Mouse (Mus musculus): ENCODE data around the gene Bsn. TPM values are rescaled to one million over a fixed set of nuclear protein-coding genes. Genes with fewer than 3 reads are reported as not detected.

Bsn gene
- total RNA-seq, 2 experiments from 2014 or later, result 0.05 to 0.08 TPM

DNA sequence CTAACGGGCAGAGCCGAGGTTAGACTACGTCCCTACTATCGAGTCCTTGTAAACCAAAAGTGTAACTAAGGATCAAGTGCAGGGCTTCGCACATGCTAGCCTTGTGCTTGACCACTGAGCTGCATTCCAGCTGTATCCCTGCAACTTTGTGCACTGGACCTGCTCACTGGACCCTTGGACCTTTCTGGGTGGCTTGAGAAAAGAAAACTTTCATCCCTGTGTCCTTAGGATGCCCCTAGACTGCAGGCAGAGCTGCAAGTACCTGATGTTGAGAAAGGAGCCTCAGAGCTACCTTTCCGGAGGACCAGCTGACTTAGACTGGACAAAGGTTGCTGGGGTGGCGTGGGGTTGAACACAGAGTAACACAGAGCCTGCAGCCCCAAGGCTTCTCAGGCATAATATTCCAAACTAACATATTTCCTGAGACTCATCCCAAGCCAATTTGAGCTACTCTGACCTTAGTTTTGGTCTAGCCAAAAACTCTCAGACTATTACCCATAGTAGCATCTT, 99.5 kb downstream of the Bsn start:
- no peak for DNase-seq

DNA sequence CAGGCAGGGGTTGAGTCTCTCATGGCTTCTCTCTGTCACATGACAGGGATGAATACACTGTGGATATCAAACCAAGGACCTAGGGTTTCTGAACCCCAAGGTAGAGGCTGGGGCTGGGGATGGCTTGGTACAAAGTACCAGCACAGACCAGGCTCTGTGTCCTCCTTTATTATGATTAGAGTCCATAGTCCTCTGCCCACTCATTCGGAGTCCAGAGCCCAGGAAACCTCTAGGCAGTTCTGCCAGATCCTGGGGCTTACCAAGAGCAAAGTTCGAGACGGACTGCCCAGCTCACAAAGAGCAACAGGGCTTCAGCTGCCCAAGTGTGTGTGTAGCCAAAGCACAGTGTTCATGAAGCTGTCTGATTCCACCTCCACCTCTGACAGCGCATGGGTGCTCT, 104.9 kb downstream of the Bsn start:
- DNase-seq, result no peak

DNA sequence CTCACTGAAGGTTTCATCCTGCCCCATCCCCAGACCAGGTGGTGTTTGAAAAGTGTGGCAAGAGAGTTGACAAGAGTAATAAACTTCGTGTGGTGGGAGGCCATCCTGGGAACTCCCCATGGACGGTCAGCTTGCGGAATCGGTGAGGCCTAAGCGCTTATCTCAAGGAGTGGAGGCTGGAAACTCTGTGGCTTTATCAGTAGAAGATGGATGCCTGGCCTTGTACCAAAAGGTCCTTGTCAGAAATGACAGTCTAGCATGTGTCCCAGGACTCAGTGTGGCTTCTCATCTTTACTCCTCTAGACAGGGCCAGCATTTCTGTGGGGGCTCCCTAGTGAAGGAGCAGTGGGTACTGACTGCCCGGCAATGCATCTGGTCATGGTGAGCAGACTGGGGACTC, 106.6 kb downstream of the Bsn start:
- no peak for DNase-seq

DNA sequence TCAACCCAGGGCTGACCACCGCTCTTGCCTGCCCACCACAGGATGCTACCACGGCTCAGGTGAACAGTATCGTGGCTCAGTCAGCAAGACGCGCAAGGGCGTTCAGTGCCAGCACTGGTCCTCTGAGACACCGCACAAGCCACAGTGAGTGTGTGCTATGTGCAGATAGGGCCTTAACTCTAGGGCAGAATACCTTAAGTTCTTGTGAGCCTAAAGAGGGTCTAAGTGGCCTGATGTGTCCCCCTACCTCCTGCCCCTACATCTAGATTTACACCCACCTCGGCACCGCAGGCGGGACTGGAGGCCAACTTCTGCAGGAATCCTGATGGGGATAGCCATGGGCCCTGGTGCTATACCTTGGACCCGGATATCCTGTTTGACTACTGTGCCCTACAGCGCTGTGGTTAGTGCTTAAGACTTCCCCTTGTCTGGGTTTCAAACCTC, 107.2 kb downstream of the Bsn start, which contains the start of gene Rnf123:
TSS of gene Rnf123 (minus strand) at position 359 of the 444 bp plus-strand sequence.
- no peak for DNase-seq

DNA sequence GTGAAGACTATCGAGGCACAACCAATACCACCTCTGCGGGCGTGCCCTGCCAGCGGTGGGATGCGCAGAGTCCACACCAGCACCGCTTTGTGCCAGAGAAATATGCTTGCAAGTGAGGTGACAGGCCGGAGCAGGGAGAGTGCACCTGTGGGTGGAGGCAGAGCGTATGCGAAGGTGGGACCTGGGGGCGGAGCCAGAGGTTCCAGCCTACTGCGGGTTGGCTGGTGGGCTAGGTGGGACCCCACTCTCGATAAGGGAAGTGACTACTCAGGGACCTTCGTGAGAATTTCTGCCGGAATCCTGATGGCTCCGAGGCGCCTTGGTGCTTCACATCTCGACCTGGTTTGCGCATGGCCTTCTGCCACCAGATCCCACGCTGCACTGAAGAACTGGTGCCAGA, 107.6 kb downstream of the Bsn start:
- no peak for DNase-seq

DNA sequence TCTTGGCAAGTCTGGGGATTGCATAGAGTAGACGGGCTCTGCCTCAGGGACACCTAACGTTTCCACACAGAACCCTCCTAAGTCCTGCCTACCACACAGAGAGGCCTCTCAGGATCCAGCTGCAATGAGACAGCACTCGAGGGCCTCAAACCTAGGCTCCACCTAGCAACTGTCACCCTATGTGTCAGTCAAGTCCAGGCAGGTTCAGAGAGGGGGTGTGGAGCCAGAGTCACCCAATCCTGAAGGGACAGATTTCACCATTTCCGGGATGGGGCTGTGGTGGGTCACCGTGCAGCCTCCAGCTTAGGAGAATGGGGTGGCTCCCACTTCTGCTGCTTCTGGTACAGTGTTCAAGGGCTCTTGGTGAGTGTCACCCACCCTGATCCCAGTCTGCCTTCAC, 110.0 kb downstream of the Bsn start, which contains the start of gene Mst1:
TSS of gene Mst1 (plus strand) at position 269 of the 400 bp plus-strand sequence.
- no peak for DNase-seq

DNA sequence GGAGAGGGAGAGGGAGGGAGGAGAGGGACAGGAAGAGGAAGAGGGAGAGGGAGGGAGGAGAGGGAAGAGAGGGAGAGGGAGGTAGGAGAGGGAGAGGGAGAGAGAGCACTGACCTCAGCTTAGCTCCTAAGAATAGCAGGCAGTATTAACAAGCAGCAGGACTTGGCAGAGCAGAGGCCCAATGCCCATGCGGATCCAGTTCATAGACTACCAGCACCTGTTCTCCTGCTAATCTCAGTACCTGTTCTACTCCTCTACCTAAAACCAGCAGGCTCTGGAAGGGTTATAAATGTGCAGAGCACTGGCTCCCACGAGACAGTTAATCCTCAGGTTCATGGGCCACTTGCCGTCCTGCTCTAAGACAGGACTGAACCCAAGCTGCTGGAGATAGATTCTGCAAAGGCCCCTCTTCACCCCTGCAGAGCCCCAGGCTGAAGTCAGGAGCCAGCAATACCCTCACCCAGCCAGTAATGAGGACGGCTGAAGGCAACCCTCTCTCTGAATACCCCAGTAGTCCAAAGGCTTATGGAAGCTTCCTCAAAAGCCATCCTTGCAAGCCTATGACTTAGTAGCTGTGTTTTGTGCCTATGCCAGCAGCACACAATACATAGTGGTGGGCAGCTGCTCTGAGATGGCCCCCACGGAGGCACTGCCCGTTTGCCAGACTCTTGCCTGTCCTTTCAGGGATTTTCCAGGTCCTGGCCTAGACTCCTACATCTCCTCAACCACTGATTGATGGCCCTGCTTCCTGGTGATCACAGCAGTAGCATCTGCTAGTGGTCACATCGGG, 116.8 kb downstream of the Bsn start:
- peak; percentile 60 for DNase-seq

DNA sequence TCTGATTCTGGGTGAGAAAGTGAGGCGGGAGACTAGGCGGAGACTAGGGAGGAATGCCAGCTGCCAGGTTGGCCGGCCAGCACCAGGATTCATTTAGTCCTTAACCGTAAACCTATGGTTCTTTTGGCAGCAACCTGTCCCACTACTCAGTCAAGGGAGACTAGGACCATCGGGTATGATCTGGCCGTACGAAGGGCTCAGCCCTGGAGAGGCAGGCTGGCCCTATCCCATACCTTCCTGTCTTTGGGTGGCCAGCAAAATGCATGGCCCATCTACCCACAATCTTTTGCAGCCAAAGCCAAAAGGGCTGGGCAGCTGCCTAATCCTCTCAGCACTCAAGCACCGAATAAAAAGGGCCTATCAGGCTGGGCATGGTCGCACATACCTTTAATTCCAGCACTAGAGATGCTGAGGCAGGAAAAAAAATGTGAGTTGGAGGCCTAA, 117.7 kb downstream of the Bsn start:
- DNase-seq, result no peak

DNA sequence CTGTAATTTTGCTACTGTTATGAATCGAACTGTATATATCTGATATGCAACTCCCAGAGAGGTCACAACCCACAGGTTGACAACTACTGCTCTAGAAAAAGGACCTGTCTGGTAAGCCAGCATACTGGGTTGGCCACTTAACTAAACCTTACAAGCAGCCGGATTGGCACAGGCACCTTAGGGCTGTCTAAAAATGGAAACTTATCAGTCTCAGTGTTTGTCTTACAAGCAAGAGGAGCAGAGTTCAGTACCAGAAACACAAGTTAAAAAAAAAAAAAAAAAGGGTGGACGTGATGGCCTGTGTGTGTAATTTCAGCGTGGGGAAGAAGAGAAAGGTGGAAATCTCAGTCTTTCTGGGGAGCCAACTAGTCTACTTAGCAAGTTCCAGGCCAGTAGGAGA, 118.4 kb downstream of the Bsn start:
- no peak for DNase-seq

DNA sequence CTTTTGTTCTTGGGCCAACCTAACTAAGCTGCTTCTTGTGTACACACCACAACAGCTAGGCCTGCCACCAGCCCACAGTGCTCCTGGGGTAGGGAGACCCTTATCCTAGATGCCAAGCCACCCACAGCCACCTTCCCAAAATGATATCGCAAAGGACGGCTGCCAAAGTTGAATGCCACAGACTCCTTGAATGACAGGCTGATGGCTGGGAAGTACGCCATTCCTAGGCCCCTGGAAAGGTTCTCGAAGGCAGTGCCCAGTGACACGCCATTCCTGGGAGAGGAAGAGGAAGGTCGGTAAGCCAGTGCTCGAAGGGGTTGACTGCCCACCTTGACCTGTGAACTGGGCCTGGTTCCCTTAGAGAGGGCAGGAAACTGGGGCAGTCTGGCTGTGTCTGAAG, 120.7 kb downstream of the Bsn start:
- no peak for DNase-seq

DNA sequence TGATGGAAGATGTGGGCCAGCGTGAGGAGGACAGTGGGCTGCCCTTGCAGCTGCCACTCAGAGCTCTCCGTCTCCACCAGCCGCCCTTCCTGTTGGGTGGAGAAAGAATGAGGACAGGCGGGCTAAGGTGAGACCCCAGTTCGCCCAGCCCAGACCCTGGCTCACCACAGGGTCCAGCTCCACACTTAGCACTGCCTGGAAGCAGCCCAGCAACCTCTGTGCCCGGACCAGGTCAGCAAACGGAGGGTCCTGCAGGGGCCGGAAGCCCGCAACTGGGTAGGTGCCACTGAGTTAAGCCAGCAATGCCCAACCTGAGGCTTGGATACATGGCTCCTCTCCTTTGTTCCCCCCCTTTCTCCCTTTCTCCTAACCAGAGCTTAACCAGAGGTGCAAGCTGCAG, 121.2 kb downstream of the Bsn start:
- no peak for DNase-seq

DNA sequence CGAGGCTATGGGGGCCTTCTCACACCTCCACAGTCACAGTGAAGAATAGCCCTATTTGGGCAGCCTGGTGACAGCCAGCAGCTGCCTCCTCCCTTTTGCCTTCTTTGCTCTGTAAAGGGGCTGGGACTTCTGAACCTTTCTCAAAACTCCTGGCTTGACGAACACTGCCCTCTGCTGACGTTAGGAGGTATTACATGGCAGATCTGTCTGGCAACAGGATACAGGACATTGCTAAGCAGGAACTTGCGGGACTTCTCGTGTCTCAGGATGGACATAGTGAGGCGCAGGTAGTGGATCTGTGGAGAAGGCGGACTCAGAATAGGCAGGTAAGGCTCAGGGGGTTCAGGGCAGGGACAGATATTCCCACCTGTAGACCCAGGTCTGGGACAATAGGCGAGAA, 122.3 kb downstream of the Bsn start:
- DNase-seq, result peak; percentile 69

DNA sequence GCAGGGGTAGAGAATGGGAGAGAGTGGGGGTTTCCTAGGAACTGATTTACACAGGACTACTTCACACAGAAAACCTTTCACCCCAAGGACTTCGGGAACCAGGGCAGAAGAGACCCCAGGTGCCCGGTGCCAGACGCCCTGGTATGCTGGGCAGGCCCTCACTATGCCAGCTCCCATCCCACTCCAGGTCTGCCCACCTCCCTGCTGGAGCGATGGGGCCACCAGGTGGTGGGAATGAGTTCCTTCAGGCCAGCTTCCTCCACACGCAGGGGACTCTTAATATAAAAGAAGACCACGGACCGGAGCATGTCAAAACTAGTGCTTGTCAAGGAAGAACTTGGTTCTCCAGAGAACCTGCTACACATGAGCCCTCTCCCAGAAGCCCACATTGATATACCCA, 123.0 kb downstream of the Bsn start:
- DNase-seq, result no peak

DNA sequence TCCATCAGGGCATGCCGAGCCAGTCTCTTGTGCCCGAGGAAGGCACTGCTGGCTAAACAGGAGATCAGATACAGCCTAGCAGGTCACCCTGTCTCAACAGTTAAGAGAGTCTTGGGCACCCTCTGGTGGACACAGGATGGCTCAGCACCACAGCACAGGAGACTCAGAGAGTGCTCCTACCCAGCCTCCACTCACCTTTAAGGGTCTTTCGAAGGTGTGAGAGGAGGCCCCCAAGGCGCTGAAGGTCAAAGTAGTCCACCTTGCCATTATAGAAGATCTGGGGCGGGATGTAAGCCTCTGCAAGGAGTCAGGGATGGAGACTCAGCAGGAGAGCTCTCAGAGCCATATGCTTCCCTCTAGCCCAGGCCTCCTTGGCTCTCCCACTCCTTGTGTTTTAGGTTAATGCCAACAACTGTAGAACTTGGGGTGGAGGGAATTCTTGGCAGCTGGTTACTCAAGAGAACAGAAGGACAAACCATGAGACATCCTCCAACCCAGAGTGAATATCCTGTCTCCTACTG, 124.6 kb downstream of the Bsn start:
- DNase-seq, result peak; percentile 70

DNA sequence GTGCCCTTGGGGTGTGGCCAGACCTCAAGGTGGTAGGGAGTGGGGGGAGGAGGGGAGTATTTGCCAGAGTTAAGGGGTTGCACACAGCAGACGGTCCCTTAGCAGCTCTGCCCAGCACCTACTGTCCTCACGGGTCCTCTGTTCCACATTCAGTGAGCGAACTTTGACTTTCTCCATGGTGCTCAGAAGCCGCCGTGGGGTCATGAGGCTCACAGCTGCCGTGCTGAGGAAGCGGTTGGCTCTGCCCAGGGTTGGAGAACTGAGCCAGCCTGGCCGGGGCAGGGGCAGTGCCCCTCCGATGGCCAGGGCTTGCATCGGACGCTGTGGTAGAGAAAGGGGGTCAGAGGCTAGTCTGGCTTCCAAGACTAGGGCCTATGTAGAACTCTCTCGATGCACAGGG, 126.8 kb downstream of the Bsn start:
- DNase-seq, result no peak

DNA sequence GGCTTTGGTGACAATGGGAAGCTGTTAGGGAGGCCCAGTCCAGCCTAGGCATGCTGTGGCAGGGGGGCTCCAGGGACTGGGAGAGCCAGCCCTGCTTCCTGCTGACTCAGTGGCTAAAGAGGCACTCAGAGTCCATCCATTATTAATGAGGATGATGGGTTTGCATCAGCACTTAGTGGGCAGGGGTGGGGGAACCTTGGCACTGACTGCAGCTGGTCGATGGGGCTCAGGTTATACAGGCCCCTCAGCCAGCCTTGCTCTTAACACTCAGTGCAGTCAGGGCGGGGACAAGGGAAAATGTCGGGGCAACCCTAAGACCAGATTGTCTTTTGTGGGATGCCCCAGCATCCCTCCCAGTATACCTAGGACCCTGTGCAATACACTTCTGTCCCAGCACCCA, 128.0 kb downstream of the Bsn start:
- no peak for DNase-seq

DNA sequence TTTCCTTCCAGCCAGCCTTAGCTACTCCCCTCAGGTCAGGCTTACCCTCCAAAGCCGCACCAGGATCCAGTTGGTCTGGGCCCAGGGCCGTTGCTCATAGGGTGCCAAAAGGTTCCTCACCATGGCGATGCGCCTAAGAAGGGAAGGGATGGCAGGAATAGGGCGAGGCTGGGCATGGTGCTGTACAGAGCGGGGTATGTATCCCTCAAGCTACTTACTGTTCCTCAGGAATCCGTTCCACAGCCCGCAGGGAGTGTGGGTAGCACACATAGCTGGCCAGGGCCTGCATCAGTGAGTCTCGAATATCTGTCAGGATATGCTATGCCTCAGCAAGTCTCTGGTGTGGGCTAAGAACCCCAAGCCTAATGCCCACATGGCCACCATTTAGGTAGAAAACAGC, 131.9 kb downstream of the Bsn start:
- no peak for DNase-seq

DNA sequence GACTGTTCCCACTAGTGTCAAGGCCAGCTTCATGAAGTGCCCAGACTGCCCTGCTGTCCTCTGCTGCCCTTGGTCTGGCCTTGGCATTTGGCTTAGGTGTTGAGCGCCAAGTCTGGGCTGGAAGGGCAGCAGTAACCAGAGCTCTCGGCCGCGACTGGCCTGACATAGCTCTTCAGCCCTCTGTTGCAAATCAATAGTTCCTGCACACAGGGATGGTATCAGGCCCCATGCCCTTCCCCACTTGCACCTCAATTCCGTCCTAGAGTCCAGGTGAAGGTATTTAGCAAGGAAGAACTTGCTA, 133.0 kb downstream of the Bsn start:
- peak; percentile 73 for DNase-seq

DNA sequence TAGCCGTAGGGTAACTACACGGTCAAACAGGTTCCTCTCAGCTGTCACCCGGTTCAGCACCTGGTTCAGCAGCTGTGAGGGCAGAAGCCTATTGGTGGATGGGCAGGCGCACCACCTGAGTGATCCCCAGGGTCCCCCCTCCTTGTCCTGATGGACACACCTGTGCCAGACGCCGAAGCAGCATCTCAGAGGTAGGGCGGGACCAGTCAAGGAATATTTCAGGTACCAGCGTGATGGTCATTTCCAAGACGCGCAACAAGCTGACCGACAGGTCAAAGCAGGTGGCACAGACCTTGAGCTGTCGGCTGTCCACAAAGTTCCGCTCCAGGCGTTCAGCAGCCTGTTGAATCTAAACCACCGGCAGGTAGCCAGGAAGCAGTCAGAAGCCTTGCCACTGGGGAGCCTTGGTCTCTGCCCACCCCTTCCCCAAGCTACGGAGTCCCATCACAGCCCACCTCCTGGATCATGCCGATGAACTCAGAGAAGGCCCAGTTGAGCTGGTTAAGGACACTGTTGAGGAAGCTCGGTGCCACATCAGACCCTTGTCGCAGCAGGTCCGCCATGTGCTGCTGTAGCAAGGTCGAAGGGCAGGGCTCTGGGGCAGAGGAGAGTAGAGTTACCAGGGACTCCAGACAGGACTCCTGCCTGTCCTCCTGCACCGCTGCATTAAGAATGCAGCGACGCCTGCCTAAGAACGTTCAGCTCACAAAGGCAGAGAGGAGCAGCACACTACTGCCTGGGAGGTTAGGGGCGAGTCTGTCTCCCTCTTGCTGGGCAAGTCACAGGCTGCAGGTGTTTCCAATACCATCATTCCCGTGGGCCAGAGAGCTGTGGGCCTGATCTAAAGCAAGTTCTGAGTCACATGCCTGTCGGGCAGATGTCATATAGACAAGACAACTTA, 133.6 kb downstream of the Bsn start:
- peak; percentile 22 for DNase-seq

DNA sequence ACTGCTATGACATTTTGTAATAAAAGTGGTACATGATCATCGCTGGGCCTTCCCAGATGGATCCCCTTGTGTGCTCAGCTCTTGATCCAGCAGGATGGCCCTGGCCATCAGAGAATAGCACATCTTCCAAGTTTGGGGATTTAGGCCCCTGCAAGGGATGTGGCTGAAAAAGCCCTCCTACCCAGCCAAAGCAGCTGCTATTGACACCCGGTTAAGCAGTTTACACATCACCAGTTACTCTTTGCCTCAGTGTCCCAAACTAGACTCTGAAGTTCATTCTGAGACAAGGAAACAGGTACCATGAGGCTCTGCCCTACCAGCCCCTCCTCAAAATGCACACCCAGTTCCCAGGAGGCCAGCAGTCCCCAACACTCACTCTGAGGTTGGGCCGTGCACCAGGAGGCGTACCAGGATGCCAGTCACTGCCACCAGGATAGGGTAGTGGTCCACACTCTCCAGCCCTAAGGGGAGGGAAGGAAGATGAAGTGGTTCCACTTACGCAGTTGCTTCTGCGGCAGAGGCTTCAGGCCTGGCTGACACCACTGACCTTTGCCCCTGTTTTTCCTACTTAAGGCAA, 134.4 kb downstream of the Bsn start:
- no peak for DNase-seq

DNA sequence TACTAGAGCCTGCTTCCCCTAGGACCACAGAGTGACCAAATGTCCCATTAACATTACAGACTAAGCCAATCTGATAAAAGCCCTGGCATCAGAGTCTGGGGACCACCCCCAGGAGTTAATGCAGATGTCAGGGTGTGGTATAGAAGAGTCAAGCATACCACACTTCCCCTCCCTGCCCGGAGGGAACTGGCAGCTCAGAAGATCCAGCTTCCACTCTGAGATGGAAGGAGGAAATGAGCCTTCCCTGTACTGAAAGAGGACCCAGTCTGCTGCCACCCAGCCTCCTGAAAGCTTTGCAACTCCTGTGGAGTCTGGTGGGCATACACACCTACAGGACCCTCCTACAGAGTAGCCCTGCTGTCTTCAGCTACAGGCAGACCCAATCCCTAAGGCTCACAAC, 135.1 kb downstream of the Bsn start:
- no peak for DNase-seq

DNA sequence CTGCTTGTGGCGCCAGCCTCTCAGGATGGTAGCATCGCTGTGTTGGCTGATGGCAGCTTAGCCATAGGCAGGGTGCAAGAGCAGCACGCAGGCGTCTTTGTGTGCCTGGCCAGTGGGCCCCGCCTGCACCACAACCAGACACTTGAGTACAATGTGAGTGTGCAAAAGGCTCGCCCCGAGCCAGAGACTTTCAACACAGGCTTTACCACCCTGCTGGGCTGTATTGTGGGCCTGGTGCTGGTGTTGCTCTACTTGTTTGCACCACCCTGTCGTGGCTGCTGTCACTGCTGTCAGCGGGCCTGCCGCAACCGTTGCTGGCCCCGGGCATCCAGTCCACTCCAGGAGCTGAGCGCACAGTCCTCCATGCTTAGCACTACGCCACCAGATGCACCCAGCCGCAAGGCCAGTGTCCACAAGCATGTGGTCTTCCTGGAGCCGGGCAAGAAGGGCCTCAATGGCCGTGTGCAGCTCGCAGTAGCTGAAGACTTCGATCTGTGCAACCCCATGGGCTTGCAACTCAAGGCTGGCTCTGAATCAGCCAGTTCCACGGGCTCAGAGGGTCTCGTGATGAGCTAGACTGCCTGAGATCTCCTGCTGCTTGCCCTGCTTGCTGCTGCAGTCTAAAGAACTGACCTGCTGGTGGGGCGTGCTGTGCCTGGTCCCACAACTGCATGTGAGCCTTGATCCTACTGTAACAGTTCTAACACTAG, 135.7 kb downstream of the Bsn start:
- DNase-seq, result no peak

All from gastrocnemius, postnatal 25 days (tissue).